Mouse (Mus musculus) 3134 (cell line): Measurements from ENCODE around the gene Zbtb34.
A peak's percentile ranks its signal among the peaks of the same experiment; 100 is the strongest.

Source experiments
- DNase-seq: peaks from one replicate; pipeline ENCODE4 v3.0.0-alpha.2; 2011; ENCODE audit warnings: low spot score; ENCODE audit not compliant: insufficient read length; ENCODE audit errors: extremely low read depth

The Zbtb34 gene

DNA sequence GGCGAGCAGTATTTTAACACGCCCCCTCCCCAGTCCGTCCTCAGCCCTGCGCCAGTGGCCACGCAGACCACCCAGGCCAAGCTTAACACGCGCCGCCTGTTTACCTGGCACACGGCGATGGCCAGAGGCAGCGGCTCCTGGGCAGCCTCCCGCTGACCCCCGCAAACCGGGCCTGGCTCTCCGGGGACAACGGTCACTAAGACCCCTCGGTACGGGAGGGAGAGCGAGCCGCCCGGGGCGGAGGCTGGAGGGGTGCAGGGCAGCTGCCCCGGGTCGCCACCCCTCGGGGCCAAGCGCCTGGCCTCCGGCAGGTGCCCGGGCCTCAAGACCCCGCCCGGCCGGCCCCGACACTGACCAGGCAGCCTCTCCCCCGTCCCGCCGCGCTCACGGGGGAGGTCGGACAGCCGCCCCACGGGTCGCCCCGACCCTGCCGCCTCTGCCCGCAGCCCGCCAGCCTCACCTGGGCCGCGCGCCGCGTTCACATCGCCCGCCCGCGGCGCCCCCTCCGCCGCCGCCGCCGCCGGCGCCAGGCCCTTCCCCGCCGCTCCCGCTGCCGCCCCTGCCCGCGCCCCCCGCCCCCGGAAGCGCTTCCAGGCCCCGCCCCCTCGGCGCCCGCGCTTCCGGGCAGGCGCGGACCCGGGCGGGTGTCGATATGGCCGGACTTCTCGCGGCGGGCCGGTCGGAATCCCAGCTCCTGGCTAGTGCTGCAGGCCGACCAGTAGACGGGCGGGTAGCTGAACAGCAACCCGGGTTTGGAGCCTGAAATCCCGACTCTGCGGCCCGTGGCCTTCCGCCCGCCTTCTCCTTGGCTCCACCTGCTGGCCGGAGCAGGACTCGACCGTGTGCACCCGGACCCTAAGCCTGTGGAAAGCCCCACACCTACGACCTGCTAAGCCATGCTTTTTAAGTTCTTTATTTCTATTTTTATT is at the start of gene Zbtb34:
Gene Zbtb34, minus strand, starts transcription at position 554 of the 929 bp plus-strand sequence.
- DNase-seq: peak; percentile 74

DNA sequence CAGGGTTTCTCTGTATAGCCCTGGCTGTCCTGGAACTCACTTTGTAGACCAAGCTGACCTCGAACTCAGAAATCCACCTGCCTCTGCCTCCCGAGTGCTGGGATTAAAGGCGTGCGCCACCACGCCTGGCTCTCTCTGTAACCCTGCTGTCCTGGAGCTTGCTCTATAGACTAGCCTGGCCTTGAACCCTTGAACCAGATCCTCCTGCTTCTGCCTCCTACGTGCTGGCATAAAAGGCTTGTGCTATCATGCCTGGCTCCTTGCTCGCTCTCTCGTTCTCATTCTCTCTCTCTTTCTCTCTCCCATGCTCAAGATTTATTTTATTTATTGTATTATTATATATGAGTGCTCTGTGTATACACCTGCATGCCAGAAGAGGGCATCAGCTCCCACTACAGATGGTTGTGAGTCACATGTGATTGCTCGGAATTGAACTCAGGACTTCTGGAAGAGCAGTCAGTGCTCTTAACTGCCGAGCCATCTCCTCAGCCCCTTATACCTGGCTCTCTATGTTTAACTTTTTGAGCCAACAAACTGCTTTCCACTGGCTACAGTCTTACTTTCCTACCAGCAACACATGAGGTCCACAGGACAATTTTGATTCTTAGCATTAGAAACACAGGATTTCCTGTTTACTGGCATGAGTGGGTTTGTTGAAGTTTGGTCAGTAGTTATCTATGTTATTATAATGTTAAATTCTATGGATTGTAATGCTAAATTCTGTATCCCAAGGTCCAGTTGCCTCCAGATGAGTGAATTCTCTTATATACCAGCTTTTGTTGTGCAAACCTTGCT is 47.0 kb upstream of the Zbtb34 start:
- no peak for DNase-seq

DNA sequence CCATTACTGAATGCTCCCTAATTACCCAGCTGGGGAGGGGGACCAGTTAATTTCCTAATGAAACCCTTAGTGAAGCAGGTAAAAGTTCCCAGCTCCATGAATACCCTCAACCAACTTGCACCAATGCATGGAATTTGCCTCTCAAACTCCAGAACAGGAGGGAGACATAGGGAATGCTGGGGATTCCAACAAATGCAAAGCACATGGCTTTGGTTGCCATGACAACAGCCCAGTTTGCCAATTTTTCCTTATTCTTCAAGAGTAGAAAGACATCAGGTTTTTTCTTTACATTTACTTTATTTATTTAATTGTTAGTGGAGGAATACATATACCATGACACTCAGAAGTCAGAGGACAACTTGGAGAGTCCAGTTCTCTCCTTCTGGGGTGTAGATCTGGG is 44.8 kb upstream of the Zbtb34 start:
- DNase-seq: no peak

DNA sequence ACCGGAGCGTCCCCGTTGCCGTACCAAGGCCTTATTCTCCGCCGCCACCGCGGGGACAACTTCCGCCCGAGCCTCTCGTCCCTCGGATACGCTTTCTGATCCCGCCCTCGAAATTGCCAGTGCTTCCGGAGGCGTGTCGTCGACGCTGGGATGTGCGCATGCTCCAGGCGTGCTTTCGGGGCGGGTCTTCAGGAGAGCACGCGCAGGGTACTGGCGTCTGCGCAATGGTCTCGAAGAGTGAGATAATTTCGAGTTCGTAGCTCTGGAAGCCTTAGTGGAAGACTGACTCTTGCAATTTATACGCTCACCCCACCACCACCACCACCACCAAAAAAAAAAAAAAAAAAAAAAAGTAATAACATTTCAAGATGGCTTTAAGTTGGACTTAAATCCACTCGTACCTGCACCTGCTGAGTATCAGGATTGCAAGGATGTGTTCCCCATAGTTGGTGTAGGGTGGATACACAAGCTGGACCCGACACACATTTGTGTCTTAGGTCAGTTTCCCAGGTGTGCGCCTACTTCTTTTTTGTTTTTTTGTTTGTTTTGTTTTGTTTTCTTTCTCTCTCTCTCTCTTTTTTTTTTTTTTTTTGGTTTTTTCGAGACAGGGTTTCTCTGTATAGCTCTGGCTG is 37.5 kb upstream of the Zbtb34 start, which contains the start of gene Zbtb43:
Gene Zbtb43, minus strand, starts transcription at position 94 of the 632 bp plus-strand sequence.
- peak; percentile 93 for DNase-seq

DNA sequence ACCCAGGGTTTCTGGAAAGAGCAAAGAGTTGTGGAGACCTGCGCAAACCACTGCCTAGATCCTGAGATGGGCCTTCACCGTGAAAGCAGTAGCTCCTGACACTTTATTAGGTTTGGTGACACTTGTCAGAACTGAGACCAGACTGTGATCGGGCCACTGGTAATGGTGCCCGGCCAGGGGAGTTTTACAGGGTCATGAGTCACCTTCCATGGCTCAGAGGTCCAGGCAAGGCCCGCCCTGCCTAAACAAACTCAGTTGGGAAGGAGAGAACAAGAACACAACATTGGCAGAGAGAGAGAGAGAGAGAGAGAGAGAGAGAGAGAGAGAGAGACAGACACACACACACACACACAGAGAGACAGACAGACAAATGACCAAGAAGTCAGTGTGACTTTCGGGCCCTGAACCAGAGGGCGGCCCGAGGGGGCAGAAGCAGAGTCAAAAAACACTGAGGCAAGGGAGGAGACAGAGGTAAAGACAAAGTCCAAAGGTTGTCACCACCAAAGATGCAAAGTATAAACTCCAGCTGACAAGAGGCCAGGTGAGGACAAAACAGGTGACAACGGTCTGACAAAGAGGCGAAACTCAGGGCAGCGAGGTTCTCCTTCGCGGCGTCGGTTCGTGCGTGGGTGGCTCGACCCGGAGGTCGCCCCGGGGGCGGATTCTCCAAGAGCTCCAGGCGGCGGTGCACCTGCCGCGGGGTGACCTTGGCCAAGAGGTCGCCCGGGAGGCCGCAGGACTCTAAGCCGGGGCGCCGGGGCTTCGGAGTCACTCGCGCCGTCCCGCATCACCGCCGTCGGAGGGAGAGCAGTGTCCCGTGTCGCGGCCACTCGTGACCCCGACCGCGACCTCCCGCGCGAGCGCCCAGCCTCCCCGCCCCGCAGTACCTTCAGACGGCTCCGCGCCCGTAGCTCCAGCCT is 36.7 kb upstream of the Zbtb34 start:
- peak; percentile 45 for DNase-seq

DNA sequence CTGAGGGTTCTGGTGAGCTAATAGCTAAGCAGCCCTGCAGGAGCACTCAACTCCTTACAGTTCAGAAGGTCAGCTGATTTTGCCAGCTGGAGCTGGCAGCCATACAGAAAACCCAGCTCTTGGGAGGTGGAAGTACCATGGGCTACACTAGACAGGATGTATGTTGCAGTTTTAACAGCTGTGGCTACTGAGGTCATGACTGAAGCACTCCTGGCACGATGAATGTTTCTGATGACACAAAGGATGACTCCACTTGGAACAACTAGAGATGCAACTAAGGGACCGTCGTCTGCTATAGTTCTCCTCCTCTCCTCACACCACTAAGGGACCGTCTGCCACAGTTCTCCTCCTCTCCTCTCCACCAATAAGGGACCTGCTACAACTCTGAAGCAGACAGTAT is 34.8 kb upstream of the Zbtb34 start:
- DNase-seq: peak; percentile 39

DNA sequence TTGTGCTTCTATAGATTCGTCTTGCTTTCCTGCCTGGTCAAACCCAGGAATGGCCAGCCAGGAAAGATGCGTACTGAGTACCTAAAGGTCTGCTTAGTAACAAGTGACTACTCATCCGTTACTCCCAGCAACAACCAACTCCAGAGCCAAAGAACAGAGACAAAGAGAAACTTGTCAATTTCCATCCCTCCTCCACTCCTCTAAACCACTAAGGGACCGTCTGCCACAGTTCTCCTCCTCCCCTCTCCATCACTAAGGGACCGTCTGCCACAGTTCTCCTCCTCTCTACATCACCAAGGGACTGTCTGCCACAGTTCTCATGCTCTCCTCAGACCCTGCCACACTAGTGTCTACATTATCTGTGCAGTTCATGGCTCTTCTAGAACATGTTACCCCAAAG is 34.1 kb upstream of the Zbtb34 start:
- no peak for DNase-seq

DNA sequence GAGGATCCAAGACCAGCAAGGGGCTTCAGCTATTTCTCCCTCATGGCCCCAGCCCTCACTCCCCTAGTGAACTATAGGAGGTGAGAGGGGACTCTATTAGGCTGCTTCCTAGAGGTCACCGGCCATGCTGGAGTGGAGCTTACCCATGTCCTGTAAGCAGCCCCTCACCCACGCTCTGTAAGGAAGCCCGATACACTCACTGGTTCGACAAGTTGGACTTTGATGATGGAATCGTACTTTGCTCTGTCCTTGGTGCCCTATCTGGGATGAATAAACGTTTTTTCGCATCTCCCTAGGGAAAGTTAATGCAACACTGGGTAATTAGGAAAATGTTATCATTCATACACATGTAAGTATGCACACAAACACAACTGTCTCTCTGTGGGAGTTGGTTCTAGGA is 30.9 kb upstream of the Zbtb34 start:
- no peak for DNase-seq

DNA sequence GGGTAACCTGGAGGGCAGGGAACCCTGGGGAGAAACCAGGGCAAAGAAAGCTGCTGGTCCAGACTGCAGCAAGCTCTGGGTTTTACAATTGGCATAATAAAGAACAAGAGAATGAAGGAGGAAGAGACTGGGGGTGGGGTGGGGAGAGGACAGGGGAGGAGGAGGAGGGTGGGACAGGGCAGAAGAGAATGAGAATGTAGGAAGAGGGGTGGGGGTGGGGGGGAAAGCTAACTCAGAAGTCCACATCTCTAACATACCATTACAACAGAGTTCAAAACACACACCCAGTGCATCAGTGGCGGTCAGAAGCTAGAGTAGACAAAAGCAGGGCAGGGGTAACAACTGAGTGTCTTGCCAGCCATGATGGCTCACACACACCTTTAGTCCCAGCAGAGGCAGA is 29.9 kb upstream of the Zbtb34 start:
- no peak for DNase-seq

DNA sequence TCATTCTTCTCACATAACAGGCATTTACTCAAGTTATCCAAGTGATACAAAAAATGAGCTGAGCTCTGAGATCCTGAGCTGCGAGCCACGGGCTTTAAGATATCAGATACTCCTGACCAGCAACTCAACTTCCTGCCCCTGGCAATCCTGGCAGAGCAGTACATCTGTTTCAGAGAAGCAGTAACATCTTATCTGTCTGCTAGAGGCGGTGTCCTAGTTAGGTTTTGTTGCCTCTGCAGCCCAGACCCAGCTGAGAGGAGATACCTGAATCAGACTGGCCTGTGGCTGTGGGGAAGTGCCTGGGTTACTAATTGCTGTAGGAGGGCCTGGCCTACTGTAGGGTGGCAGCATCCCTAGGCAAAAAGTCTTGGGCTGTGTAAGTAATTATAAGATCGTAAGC is 28.5 kb upstream of the Zbtb34 start:
- no peak for DNase-seq

DNA sequence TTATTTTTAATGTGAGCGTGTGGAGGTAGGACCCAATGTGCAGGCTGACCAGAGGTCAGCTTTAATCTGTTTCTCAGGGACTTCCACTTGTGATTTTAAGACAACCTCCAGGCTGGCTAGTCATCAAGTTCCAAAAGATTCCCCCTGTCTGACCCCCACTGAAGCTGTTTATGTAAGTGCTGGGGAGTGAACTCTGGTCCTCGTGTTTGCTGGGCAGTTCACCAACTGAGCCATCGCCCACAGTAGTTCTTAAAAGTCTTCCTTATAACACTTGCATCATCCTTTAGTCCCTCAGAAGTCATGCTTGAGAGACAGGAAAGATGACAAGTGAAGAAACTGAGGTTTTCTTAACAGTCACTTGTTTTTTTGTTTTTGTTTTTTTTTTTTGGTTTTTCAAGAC is 25.6 kb upstream of the Zbtb34 start:
- DNase-seq: no peak

DNA sequence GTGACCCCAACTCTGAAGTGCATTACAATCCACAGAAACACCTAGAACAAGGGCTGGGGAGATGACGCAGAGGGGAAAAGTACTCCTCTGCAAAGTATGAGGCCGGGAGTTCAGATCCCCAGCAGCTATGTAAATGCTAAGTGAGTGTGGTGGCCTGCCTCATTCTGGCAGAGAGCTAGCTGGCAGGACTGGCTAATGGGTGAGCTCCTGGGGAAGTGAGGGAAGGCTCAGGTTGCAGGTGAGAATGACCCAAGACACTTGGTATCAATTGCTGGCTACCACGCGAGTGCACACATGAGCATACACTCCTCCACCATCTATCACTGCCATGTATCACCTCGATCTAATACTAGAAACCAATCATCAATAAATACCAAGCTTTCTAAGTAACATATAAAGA is 25.1 kb upstream of the Zbtb34 start:
- DNase-seq: no peak

DNA sequence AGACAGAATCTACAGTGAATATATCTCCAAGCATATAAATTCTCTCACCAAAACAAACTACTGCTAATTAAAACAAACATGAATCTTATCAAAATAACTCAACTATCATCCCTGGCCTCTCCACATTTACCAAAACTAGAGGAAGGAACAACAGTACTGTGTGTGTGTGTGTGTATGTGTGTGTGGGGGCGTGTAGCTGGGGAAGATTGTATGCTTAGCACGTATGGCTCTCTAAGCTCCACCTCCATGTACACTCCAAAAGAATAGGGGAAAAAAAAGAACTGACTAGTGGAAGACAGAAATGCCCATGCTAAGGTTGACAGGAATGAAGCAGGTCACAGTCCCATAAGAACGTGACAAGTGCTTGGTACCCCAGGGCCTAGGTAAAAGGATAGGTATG is 24.2 kb upstream of the Zbtb34 start:
- DNase-seq: no peak

DNA sequence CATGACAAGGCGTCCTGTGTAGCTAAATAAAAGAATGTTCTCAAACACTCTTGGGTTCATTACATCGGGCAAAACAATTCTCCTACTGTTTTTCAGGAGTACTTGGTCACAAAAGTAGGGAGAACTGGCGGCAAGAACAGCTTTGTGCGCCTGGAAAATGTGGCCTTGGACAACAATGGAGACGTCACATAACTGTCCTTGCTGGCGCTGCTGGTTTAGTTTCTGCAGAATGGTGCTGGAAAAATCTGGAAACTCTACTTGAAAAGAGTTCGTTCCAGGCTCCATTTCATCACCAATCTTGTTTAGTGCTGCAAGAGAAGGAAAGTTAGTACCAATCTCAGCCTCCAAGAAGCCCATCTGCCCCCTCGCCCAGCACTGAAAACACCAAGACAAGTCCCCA is 23.7 kb upstream of the Zbtb34 start:
- no peak for DNase-seq

DNA sequence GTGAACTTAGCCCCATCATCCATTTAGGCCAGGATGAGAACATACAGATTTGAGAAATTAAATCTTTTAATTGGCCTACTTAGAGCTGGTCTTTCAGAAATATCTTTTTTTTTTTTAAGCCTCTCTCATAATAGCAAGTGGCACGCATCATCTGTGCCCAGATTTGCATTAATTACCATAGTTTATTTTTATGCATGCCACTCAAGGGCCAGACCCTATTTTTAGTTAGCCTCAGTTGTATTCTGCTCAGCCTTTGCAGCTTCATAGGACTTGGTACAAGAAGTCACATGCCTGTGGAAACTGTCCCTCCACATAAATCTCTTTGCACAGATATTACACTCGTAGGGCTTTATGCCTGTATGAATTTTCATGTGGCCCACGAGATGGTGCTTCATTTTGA is 22.4 kb upstream of the Zbtb34 start:
- DNase-seq: no peak

DNA sequence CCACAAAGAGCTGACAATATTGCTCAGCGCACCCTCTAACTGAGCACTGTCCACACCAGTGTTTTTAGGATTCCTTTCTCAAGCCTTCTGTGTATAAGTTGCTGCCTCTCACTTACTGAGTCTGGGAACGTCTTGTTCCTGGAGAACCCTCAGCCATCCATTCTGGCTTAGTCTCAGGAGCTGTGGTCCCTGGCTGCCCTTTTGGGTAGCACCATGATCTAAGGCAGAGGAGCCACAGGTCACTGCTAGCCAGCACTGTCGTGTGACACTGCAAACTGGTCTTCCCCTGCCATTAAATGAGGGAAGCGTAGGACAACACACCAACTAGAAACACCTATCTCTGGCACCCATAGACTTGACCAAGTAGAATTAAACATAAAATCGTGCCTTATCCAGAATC is 21.6 kb upstream of the Zbtb34 start:
- no peak for DNase-seq

DNA sequence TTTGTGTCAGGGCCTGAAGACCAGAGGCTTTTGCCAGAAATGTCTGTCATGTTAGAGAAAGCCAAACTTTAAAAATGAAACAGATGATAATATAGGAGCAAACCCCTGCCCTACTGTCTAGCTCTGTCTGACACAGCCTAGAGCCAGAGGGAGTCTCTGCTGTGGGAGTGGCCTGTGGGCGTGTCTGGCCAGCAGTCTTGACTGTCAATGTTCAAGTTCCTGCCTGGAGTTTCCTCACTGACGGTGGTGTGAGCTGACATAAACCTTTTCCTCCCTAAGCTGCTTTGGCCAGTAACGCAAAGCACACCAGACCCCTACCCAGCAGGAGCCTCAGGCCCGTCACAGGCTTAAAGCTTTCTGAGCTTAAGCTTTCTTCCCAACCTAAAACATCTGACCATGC is 21.0 kb upstream of the Zbtb34 start:
- DNase-seq: no peak

DNA sequence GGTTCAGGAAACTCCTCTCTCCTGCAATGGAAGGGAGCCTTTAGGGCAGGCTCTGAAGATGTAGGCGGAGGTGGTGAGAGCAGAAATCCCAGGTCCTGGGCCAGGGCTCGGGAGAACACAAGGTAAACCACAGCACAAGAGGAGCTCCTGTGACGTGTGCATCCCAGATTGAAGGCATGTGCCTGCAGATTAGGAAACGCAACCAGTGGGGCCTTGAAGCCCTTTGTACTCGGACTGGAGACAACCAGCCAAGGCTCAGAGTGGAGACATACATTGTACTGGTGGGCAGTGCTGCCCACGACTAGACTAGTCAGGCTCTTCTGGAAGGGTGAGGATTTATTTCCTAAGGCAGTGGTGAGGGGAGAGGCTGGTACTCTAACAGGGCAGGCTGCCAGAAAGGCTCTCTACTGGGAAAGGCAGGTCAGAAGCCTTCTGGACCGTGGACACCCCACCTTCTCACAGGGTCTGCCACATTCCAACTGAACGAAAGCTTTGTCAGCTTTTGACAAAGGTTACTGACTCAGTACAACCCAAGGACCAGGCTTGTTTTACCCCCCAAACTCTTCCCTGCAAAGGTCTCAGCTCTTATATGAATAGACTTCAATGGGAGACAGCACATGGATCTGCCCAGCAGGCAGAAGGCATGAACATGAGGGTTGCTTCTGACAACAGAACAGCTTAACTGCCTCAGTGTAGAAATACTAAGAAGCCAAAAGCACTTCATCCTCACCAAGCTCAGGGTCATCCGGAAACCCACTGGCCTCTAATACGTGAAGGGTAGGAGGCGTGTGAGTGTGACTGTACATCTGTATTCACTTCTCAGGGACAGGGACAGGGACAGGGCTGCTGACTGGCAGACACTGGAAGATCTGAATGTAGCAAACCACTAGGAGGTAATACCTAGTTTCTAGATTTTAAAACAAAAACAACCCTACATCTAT is 20.2 kb upstream of the Zbtb34 start:
- no peak for DNase-seq
